Mouse (Mus musculus) hematopoietic stem cell, adult 5-6 weeks (primary cell): ENCODE results near the gene Gm7168. TPM values are rescaled to one million over a fixed set of nuclear protein-coding genes. Genes with fewer than 3 reads are reported as not detected.
"Not testable (repeated sequence)": the region's sequence is repeated elsewhere in the genome, so short reads cannot be mapped to it uniquely, and the experiment has no call there.

Experiments
- ATAC-seq, 2 experiments: fragments of 125-278 bp in 1 of 2; replicated peaks in 1 of 2; 2 replicates each; pipeline ENCODE4 v1.8.0; 2016 to 2017; ENCODE audit warnings: inconsistent platforms in 2 of 2, mild to moderate bottlenecking in 2 of 2, moderate number of reproducible peaks in 2 of 2, low read depth in 1 of 2, moderate TSS enrichment in 1 of 2; ENCODE audit not compliant: low FRiP score in 2 of 2, poor library complexity in 2 of 2, severe bottlenecking in 2 of 2, insufficient read depth in 1 of 2, low TSS enrichment in 1 of 2
- total RNA-seq: library from RNA; stranded (forward); fragments of 172-1452, 232-1000 nt; gene quantifications from 2 replicates; pipeline ENCODE4 v1.2.3, GENCODE M21; 2017

Gm7168 gene
- total RNA-seq, 1 experiment from 2014 or later: not detected

GRCm38 (mm10) chr17:13962245-13962644 lies 14.1 kb downstream of the Gm7168 start:
- ATAC-seq: not testable (repeated sequence)

GRCm38 (mm10) chr17:13965048-13965447 lies 16.9 kb downstream of the Gm7168 start:
- ATAC-seq: not testable (repeated sequence)

- ATAC-seq: not testable (repeated sequence)
Observed at GRCm38 (mm10) chr17:13969917-13970316, 21.7 kb downstream of the Gm7168 start.

- not testable (repeated sequence) for ATAC-seq
Observed at GRCm38 (mm10) chr17:13970796-13971195, 22.6 kb downstream of the Gm7168 start.

GRCm38 (mm10) chr17:13987690-13988089 lies 39.5 kb downstream of the Gm7168 start:
- ATAC-seq: no peak

- not testable (repeated sequence) for ATAC-seq
Observed at GRCm38 (mm10) chr17:13993425-13993824, 45.3 kb downstream of the Gm7168 start.

Other genes with a start within 250 kb of the Gm7168 start
- gene Afdn, start 187.8 kb upstream of the Gm7168 start, total RNA-seq: 18.8 and 43.2 TPM in 2 replicates
- gene Tcte2, start 186.5 kb upstream of the Gm7168 start, total RNA-seq: 0.25 TPM in 1 of 2 replicates, not detected in the other
- not detected in 2 replicates for gene Gm7356, start 55.3 kb downstream of the Gm7168 start, total RNA-seq
- not detected in 2 replicates for gene Gm7358, start 111.2 kb downstream of the Gm7168 start, total RNA-seq